Mouse (Mus musculus): ENCODE measurements around the gene 4933430I17Rik.

- no peak for TF ChIP-seq CTCF (conservative IDR thresholded peaks at IDR 0.05 in 1 of 2, IDR thresholded peaks at IDR 0.05 in 1 of 2; ENCODE audit: low read depth in 2 of 2, low read length in 2 of 2)
- TF ChIP-seq E2F4 (IDR thresholded peaks at IDR 0.05; ENCODE audit: insufficient replicate concordance, low read depth, low read length) = no peak
- TF ChIP-seq EP300 (IDR thresholded peaks at IDR 0.05; ENCODE audit: low read length) = no peak
- TF ChIP-seq JUN (IDR thresholded peaks at IDR 0.05; ENCODE audit: insufficient read depth, low read depth, low read length) = no peak
- no peak for TF ChIP-seq POLR2AphosphoS2 (IDR thresholded peaks at IDR 0.05; ENCODE audit: low read depth, low read length)
- TF ChIP-seq SMC3 (IDR thresholded peaks at IDR 0.05; ENCODE audit: low read depth, low read length) = no peak
- TF ChIP-seq NRF1 (IDR thresholded peaks at IDR 0.05; ENCODE audit: low read depth, low read length) = no peak
- TF ChIP-seq NELFE (IDR thresholded peaks at IDR 0.05; ENCODE audit: low read depth, low read length) = no peak
- no peak for TF ChIP-seq POLR2A (IDR thresholded peaks at IDR 0.05; ENCODE audit: low read depth, low read length)
- no peak for TF ChIP-seq JUND (conservative IDR thresholded peaks at IDR 0.05; ENCODE audit: low read depth, low read length)
Measured at GRCm38 (mm10) chr4:62591326-62591725, 66.2 kb downstream of the 4933430I17Rik start.
